Mouse (Mus musculus) thymus, postnatal 36 days (tissue): ENCODE data around the gene Gfod1.

Experiments
- DNase-seq, 2 experiments: peaks; one replicate each; pipeline ENCODE4 v3.0.0; 2022; ENCODE audit warnings: mixed read lengths in 2 of 2

The Gfod1 gene

GRCm38 (mm10) chr13:43146515-43147258 is 157.3 kb downstream of the Gfod1 start:
- DNase-seq = no peak
